Mouse (Mus musculus) layer of hippocampus, adult 9-10 months (tissue): ENCODE measurements around the gene Tbx4.

ENCODE experiments used
- DNase-seq: peaks from one replicate; pipeline ENCODE4 v3.0.0; 2022; ENCODE audit warnings: low spot score

Tbx4 gene

DNA sequence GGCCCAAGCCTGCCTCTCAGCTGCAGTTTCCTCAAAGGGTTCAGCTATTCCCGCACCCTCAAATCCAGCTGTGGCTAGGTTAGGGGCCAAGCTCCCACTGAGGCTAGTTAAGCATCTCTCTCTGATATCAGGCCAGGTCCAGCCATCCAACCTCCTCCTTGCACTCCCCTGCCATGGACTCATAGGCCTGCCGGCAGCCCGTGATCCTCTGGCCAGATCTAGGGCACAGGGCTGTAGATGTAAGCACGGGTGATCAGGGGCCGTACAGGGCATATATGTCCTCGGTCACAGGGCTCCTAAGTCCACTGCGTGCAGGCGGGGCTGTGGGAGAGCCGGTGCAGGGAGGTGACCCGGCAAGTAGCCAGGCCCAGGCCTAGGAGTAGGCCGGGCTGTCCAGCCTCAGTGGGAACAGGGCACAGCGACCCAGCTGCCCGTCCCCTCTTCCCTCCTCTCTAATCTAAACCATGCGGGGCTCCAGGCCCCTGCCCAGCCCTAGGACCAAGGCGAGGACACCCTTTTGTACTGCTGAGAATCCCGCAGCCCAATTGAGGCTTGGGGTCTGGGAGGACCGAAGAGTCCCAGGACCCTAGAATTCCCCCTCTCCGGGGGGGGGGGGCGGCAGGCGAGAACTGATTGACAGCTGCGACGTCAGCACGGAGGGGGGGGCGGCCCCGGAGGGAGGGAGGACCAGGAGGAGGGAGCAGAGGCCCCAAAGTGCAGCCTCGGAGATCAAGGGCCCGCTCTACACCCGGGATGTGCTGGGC is at the start of gene Tbx4:
TSS of gene Tbx4 (plus strand) at position 758 of the 764 bp plus-strand sequence.
- no peak for DNase-seq

DNA sequence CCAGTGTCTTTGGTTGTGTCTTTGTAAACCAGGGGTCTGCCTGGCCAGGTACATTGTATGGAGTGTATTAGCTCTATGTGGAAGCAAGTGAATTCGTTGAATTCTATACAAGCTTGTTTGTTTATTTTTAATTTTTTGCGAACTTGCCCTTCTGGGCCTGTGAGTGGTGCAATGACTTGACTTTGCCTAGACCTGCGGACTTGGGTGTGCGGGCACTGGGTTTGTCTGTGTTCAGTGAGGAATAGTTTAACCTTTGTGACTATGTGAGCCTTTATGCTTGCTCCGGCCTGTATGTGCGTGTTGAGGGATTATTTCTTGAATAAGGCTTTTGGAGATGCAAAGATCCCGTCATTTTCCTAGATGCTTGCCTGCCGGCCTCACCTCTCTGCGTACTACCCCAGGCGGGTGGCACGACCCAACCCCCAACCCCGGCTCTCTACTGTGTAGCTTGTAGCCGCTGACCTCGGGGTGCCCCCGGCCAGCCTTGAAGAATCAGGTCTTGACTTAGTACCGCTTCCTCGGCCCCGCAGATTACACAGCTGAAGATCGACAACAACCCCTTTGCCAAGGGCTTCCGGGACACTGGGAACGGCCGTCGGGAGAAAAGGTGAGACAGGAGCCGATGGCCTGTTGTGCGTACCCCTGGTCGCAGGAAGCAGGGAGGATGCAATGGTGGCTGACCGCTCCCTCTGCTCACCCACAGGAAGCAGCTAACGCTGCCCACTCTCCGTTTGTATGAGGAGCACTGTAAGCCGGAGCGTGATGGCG is 49.5 kb upstream of the Tbx4 start:
- DNase-seq = no peak

DNA sequence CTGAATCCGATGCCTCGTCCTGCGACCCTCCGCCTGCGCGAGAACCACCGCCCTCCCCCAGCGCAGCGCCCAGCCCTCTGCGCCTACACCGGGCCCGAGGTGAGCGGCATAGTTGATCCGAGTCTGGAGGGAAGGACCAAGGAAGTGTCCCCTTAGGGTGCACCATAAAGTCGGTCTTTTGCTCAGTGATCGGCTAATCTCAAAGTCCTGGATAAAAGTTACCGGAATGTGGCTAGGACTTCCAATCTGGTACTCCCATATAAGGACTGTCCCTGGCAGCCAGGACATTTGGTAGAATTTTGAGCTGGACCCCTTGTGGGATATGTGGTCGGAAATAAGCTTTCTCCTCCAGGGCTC is 49.0 kb upstream of the Tbx4 start:
- DNase-seq = no peak

DNA sequence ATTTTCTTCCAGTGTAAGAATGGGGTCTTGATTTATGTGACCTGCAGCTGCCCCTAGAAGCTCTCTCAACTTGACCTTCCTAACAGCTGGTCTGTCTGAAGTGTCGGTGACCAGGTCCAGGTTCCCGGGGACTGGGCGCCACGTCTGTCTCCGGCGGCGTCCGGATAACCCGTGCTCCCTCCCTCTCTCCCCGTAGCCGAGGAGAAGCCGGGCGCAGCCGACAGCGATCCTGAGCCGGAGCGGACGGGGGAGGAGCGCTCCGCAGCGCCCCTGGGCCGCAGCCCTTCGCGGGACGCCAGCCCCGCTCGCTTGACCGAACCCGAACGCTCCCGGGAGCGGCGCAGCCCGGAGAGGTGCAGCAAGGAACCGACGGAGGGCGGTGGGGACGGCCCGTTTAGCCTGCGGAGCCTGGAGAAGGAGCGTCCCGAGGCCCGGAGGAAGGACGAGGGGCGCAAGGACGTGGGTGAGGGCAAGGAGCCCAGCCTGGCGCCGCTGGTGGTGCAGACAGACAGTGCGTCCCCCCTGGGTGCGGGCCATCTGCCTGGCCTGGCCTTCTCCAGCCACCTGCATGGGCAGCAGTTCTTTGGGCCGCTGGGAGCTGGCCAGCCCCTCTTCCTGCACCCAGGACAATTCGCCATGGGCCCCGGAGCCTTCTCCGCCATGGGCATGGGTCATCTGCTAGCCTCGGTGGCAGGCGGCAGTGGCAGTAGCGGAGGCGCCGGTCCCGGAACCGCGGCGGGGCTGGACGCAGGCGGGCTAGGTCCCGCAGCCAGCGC is 48.4 kb upstream of the Tbx4 start:
- DNase-seq = no peak

DNA sequence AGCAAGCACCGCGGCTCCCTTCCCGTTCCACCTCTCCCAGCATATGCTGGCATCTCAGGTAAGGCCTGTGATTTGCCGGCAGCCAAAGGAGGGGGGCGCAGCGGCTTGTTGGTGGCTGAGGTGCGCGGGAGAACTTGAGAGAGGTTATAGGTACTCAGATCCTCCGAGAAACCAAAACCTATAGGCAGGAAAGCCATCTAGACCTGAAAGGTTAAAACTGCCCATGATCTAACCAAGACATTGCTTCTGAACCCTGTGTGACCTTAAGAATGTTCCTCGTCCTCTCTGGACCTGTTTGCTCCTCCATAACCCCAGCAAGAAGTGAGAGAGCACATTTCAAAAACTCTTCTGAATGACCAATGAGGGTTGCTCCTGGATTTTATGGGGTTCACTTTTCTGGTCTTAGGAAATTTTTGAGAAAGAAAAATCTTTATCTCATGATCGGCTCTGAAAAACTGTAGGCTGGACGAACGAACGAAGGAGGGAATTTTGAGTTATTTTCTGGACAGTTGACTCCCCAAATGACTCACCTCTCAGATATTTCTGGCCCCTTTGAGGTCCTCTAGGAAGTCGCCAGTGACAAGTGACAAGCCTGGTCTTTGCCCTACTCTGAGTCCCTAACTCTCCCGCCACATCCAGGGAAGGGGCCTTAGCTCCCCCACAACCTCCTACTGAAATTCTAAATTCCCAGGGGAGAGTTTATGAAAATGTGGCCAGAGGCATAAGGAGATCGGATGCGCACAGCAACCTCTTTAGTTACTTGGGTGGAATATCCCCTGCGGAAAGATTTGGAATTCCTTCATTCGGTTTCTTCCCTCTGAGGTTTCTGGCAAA is 47.6 kb upstream of the Tbx4 start:
- DNase-seq = no peak

DNA sequence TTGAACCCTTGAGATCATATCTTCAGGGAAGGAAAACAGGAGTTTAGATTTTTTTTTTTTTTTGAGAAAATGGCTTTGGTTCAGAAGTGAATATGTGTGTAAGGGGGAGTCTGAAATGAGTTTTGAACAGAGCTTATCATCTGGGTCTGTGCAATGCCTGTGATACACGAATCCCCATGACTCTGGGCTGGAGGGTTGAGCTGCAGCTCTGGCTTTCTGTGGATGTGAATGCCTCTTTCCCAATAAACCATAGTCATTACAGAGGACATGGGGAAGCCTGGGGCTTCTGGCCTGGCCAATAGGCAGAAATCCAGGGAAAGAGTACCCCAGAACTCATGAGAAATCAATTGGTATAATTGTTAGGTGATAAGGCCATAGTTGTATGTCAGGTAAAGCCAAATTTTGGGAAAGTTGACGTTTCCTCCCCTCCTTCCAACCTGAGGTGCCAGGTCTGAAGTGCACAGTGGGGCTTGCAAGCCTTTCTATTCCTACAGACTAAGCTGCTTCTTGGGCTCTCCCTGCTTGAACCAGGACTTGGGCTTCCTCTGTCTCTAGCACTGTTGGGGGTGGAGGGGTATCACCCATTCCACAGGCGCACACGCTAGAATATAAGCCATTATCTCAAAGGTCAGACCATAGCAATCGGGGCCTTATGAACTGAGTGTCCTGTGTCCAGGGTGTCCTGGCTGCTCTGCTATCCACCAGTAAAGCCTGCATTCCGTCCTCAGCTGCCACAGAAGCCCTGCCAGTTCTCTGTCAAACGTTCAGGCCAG is 46.8 kb upstream of the Tbx4 start:
- no peak for DNase-seq

DNA sequence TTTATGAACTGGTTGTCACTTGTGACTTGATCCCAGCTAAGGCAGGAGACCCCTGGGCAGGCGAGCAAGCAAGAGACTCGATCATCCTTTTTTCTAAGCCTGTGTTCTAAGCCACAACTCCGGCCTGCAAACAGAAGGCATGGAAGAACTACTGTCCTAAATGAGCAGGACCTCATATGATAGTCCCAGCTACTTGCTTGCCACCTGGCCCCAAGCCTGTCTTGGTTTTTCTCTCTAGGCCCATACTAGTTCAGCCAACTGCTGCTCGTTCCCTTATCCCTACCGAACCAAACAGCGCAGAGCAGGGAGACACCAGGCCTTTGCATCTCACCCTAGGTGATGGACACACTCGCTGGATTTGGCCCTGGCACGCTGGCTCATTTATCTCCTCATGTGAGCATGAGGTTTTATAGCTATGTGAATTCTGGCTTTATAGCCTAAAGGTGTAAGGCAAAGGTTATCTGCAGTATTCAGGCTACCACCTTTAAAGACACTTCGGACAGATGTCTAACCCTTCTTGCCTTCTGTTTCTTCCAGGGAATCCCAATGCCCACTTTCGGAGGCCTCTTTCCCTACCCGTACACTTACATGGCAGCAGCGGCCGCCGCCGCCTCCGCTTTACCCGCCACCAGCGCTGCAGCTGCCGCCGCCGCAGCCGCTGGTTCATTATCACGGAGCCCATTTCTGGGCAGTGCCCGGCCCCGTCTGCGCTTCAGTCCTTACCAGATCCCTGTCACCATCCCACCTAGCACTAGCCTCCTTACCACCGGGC is 46.0 kb upstream of the Tbx4 start:
- DNase-seq = no peak

DNA sequence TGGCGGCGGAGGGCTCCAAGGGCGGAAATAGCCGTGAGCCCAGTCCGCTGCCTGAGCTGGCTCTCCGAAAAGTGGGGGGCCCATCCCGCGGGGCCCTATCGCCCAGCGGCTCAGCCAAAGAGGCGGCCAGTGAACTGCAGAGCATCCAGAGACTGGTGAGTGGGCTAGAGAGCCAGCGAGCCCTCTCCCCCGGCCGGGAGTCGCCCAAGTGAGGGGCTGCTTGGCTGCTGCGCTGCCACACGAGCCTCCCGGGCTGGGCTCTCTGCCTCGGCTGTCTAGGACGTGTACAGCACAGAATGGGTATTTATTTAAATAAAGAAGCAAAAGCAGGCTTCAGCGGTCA is 45.4 kb upstream of the Tbx4 start:
- no peak for DNase-seq

DNA sequence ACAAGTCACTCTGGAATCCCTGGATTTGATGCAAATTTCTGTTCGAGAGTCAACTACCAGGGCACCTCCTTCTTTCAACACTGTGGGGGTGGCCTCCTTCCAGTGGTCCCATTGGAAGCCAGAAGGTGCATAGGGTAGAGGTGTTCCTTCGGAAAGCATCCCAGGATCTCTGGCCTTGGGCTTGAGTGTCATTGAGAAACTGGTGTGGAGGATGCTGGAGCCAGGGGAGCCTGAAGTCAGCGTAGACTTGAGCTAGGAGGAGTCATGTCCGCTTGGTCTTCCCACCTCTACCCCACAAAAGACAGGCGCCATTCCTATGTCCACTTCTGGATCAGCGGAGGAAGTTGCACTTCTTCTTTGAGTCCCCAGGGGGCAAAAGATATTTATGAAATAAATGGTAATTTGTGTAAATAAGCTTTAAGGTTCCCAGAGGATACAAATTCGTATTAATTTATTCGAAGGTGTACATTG is 45.0 kb upstream of the Tbx4 start:
- no peak for DNase-seq

DNA sequence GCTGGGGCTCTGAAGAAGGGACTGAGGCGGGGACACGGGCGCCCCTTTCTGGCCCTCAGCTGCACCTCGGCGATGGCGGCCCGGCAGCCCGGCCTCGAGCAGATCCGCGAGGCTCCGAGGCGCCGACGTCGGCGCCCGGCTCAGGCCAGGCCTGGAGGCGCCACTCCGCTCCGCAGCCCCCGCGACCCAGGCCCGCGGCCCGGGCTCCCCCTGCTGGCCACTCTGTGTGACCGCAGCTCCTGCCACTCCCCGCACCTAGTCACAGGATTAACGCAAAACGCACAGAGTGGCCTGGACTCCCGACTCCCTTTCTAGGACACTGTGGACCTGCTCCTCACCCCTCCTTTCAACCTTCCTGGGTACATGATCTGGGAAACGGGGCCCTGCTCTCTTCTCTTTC is 44.2 kb upstream of the Tbx4 start:
- no peak for DNase-seq

DNA sequence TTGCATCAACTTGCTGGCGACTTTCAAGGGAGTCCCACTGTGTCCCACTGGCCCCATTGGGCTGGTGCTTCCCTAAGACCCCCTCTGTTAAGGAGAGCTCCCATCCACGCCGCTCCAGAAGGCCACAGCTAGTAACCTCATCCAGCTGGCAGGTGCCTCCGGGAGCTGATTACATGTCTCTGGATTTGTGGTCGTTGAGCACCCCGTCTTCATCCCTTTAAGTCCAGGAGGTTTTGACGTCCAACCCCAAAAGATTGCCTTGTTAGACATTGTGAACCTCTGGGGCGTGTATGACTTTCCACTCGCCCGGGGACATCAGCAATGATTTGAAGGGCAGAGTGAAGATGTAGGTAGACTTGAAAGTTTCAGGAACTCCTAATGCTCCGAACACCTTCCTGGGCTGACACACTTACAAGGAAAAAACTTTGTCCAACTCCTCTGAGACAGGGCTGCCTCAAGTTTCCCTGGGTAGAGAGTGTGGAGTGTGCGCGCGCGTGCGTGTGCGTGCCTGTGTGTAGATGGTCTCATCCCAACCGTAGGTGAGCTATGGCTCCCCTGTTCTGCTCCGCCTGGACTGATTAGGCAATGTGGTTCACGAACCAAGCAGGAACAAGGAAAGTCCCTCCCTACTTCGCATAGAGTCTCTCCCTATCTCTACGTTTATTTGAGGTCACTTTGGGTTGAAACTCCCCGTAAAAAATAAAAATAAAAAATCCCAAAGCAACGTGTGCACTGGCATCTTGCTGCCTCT is 43.5 kb upstream of the Tbx4 start:
- DNase-seq = no peak

DNA sequence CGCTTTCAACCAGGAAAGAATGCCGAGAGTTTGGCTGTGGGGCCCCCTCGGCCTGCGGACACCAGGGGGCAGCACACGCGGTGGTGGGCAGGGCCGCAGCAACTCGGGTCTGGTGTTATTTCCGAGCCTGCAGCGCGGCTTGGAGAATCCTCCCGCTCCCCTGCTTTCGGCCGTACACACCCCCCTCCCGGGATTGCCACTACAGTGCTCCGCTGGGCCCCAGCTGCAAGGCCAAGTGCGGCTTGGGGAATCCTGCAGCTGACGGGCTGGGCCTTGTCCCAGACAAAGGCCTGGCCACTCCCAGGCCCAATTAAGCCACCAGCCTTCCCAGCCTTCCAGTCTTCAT is 42.9 kb upstream of the Tbx4 start:
- DNase-seq = no peak

DNA sequence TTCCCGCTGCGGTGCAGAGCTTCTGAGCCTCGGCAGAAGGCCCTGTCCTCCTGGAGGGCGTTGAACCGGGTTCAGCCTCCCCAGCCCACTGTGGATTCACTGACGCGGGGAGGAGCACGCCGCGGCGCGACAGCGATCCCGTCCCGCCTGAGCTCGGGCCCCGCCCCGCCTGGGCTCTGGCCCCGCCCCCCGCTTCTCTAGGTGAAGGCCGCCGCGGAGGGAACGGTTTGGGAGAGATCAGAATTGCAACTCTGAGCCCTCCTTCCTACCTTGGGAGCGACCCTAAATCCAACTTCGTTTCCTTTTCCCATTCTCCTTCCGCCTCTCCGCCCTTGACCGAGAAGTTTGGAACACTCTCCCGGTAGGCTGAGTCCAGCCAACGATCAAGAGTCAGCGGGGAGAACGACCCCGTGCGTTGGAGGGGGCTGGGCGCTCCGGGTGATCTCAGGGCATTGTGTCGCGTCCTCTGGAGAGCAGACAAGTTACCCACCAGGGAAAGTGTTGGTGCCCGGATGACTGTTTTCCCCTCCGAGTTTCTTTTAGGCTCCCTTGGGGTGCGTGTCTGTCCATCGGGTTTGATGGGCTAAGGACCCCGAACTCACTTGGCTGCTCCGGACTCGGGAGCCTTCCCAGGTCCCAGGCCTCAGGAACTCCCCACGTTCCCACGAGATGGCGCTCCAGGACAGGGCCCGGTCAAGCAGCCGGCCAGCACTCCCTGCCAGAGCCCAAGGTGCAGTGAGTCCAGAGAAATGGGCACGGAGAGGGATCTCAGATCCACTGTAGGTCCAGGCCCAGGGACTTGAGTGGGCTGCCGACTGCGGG is 41.9 kb upstream of the Tbx4 start:
- DNase-seq = peak; percentile 57

DNA sequence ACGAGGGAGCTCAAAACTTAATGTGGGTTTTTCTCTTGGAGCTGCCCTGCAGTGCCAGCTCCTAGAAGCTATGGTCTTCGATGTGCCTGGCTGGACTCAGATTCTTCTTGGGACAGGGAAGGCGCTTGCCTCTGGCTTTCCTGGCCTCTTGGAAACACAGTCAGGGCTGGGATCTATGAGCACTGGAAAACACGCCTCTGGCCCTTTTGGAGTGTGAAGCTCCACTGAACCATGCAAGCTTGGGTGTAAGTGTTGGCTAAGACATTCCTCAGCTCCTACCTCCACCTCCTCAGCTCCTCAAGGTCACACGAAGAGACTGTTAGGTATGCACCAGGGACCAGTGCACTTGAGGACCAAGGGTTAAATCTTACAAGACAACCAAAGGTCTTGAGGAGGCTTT is 41.3 kb upstream of the Tbx4 start:
- DNase-seq = no peak

DNA sequence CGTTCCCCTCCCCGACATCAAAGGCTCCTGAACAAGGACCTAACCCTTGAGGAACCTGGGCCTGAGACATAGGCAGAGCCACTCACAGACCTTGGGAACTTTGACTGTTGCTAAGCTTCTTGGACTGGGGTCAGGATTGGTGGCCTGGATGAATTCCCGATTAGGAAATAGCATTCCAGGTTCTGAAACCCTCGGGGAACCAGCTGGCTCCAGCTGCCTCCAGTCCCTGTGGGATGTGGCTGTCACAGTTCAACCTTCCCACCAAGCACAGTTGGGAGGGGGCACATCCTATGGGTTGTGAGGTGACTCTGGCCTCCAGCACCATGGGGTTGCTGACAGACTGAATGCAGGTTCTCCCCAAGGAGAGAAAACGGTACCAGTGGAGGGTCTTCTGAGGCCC is 40.3 kb upstream of the Tbx4 start:
- DNase-seq = no peak

DNA sequence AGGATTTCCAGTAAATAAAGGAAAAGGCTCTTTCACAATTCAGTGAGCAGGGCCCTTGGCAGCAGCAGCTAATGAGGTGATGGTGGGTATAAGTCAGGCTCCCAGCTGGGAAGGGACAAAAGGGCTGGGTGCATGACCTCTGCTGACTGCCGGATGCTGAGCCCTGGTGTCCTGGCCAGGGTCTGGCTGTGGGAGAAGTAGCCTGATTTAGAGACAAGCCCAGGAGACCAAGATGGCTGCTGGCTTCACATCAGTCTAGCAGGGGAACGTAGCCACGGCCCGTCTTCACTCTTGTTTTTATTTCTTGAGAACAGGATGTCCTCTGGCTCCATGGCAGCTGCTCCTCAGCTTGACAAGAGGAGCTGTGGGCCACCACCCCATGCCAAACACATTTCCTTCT is 39.7 kb upstream of the Tbx4 start:
- DNase-seq = no peak

DNA sequence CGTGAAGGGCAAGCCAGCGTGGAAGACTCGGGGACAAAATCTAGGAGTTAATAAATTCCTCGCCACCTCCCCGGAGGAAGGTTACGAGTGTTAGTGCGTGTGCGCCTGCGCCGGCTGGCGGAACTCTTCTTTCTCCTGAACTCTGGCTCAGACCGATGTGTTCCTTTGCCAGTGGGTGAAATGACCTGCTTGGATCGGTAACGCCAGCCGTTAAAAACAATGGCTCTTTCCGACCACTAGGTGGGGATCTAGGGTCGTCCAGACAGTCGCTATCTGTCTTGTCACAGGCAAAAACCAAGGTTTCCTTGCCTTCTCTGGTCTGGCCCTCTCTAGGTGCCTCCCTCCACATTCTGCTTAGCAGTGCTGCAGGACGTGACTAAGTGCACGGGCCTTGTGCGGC is 37.2 kb upstream of the Tbx4 start:
- peak; percentile 40 for DNase-seq

DNA sequence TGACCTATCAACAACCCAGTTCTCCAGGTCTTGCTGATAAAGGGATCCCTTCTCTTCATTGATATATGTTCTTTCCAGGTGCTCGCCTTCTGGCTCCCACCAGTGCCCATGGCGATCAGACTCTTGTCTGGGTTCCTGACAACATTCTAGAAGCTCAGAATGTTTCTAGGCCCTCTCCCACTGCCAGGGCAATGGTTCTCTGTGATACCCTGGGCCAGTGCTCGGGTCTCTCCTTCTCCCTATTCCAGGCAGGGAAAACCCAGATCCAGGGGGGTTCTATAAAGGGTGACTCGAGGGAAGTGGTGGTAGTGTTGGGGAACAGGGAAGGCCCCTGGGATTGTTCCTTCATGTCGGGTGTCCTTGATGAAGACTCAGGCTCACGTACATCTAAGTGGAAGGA is 36.0 kb upstream of the Tbx4 start, which contains the start of gene Gm11444:
TSS of gene Gm11444 (minus strand) at position 101 of the 400 bp plus-strand sequence.
- DNase-seq = no peak

DNA sequence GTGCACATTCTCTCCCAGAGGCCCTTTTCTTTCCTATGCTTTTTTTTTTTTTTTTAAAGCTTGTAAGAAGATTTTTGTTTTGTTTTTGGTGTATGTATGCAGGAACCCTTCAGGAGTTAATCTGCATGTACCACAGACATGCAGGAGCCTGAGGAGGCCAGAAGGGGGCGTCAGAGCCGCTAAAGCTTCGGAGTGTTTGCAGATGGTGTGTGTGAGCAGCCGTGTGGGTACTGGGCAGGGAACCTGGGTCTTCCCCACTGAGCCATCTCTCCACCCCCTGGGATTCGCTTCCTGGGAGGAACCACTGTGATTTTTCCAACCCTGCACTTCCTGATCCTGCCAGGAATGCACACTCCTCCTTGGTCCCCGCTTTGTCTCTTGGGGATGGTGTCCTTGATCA is 35.5 kb upstream of the Tbx4 start:
- DNase-seq = no peak
